Mouse (Mus musculus) bone marrow macrophage, adult 2 months (primary cell): ENCODE results near the gene Lst1.

ENCODE experiments used
- CTCF ChIP-seq: IDR thresholded peaks from 2 replicates; pipeline ENCODE4 v1.5.1; 2012; ENCODE audit warnings: low read depth, mild to moderate bottlenecking, low read length, moderate library complexity
- POLR2A ChIP-seq: IDR thresholded peaks from 2 replicates; pipeline ENCODE4 v1.6.1; 2012; ENCODE audit warnings: mild to moderate bottlenecking, low read depth, low read length, borderline replicate concordance

DNA sequence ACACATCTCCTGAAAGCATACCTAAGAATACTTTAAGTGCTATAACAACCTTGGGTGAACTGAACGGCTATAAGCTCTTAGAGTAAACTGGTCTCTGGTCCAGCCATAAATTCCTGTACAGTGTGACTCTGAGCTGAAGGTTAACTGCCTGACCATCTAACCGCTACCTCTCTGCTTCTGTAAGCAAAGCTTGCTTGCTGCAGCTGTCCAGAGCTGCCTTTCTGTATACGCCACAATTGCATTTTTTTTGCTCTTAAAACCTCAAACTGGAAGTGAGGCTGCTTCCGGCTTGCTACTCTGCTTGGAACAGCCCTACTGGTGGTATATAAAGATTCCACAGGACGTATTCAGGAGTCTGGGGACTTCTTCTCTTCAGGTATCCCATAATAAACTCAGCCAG lies 44.4 kb upstream of the Lst1 start:
- TF ChIP-seq CTCF (no peak), POLR2A (no peak)
